Mouse (Mus musculus) cerebellum, postnatal 36 days (tissue): Measurements from ENCODE around the gene Olfr1337.

Experiments
- DNase-seq, 2 experiments: peaks; one replicate each; pipeline ENCODE4 v3.0.0; 2021 to 2022; ENCODE audit warnings: mixed read lengths in 2 of 2

Olfr1337 gene

DNA sequence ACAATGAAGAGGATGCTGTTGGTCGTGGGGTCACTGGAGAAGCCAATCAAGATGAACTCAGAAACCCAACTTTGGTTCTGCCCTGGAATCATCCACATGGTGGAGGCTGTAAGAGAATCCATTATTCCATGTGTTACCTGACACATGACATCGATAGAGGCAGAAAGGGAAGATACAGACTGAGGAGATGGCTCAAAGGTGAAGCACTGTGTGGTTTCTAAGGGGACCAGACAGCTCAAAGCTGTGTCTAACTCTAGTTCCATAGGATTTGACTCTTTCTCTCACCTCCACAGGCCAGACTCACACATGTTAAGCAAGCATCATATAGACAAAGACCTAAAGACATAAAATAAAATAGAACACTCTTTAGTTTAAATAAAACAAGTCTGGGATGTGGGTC, at the start of gene Olfr1337:
Gene Olfr1337, minus strand, starts transcription at position 101 of the 400 bp plus-strand sequence.
- DNase-seq = no peak

GRCm38 (mm10) chr4:118818921-118819320, 36.5 kb upstream of the Olfr1337 start:
- DNase-seq = peak; percentile 14 to 22

- no peak for DNase-seq
Measured at GRCm38 (mm10) chr4:118809844-118810243, 27.5 kb upstream of the Olfr1337 start, which contains the start of gene Olfr1335. Olfr1335 (minus strand) TSS chr4:118809944.

DNA sequence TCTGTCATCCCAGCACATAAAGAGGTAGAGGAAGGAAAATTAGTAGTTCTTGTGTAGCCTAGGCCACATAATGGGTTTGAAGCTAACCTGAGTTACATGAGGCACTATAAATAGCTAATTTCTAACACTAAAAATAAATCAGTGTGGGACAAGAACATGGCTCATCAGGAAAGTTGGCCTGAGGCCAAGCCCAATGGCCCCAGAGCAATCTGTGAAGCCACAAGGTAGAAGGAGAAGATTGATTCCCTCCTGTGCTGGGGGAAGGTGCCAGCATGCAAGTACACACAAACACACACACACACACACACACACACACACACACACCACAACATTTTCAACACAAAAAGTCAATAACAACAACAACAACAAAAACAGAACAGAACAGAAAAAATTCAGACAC, 10.4 kb upstream of the Olfr1337 start:
- DNase-seq = peak; percentile 8

DNA sequence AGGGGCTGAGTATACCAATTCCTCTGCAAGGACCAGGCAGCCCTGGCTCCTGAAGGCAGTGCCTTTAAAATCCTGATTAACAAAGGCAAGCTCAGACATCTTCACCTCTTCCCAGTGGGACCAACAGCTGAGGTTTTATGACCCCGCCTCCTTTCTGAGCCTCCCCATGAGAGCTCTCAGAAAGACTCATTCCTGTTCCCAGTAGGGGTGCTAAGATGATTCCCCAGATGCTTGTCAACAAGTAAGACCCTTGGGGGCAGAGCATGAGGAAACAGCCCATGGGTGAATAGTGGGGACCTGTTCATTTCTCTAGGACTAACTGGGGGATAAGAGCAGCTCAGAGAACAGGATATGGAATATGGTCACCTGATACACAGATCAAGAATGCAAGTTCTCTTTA, 23.7 kb downstream of the Olfr1337 start, which contains the start of gene Olfr1338:
Gene Olfr1338, minus strand, starts transcription at position 101 of the 400 bp plus-strand sequence.
- no peak for DNase-seq

DNA sequence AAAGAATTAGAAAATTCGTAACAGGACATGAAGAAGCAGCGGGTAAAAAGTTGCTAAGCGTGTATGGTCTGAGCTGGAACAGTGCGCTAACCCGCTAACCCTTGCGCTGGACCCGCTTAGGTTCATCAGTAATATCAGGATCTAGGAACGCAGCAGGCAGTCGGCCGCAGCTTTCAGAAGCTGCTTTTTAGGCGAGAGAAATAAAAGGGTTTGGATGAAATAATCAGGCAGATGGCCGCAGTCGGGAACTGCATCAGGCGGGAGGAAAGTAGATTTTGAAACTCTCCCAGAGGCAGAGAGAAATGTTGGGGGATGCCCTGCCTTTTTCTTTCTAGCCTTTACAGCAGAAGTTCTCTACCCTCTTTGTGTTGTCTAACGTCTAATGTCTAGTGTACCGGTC, 40.5 kb downstream of the Olfr1337 start:
- peak; percentile 4 to 7 for DNase-seq

- no peak for DNase-seq
Measured at GRCm38 (mm10) chr4:118740988-118741698, 41.2 kb downstream of the Olfr1337 start.

- no peak for DNase-seq
Measured at GRCm38 (mm10) chr4:118739574-118739973, 42.8 kb downstream of the Olfr1337 start.

GRCm38 (mm10) chr4:118731875-118732274, 50.5 kb downstream of the Olfr1337 start, which contains the start of gene Olfr1339:
Olfr1339 (plus strand) TSS chr4:118732175.
- DNase-seq = no peak
